Mouse (Mus musculus) limb, embryonic 11.5 days (tissue): Measurements from ENCODE around the gene Gcg. TPM values are rescaled to one million over a fixed set of nuclear protein-coding genes. Genes with fewer than 3 reads are reported as not detected.

Experiments used
- ATAC-seq: fragments of 200-750 bp; cut with Nextera tagmentation; 2 replicates; pipeline ENCODE4 v1.8.0; 2017; ENCODE audit warnings: low read depth; ENCODE audit not compliant: insufficient number of reproducible peaks, low FRiP score, low TSS enrichment
- DNase-seq: peaks from one replicate; pipeline ENCODE4 v3.0.0-alpha.2; 2015; ENCODE audit warnings: low spot score
- H3K27ac ChIP-seq: fragments of 300-500 bp; sonication (generic); replicated peaks from 2 replicates; pipeline ENCODE4 v1.5.1; 2014; ENCODE audit warnings: low read depth, mild to moderate bottlenecking, low read length
- H3K27me3 ChIP-seq: fragments of 300-500 bp; sonication (generic); 2 replicates; pipeline ENCODE4 v1.6.1; 2014; ENCODE audit warnings: mild to moderate bottlenecking, low read length, mixed read lengths; ENCODE audit not compliant: control insufficient read depth, insufficient read depth
- H3K36me3 ChIP-seq: fragments of 300-500 bp; sonication (generic); 2 replicates; pipeline ENCODE4 v1.6.1; 2014; ENCODE audit warnings: mild to moderate bottlenecking, low read length, moderate library complexity, mixed read lengths; ENCODE audit not compliant: control insufficient read depth, insufficient read depth
- H3K4me1 ChIP-seq: fragments of 300-500 bp; sonication (generic); 2 replicates; pipeline ENCODE4 v1.6.1; 2014; ENCODE audit warnings: low read length, mixed read lengths; ENCODE audit not compliant: control insufficient read depth, insufficient read depth
- H3K4me2 ChIP-seq: fragments of 300-500 bp; sonication (generic); 2 replicates; pipeline ENCODE4 v1.6.1; 2014; ENCODE audit warnings: low read depth, mild to moderate bottlenecking, moderate library complexity; ENCODE audit not compliant: severe bottlenecking
- H3K4me3 ChIP-seq: fragments of 300-500 bp; sonication (generic); 2 replicates; pipeline ENCODE4 v1.5.1; 2014; ENCODE audit warnings: low read depth, low read length
- H3K9ac ChIP-seq: fragments of 300-500 bp; sonication (generic); 2 replicates; pipeline ENCODE4 v1.6.1; 2014; ENCODE audit warnings: mild to moderate bottlenecking, low read length
- H3K9me3 ChIP-seq: fragments of 300-500 bp; sonication (generic); 2 replicates; pipeline ENCODE4 v1.6.1; 2016; ENCODE audit warnings: low read length; ENCODE audit not compliant: control insufficient read depth
- WGBS: fragments of 180-500 bp; shearing (Covaris S2); extraction: QIAGEN DNeasy Blood & Tissue Kit; methylation state at CpG from one replicate; pipeline ENCODE4 v1.1.7; 2014; 5-methylcytosine and 5-hydroxymethylcytosine counted together
- polyA plus RNA-seq: library from polyadenylated mRNA; unstranded; fragments of >200 nt; fragmentation: Nextera tagmentation; extraction: Ambion mirVana; gene quantifications from 2 replicates; pipeline ENCODE4 v1.2.1, GENCODE M21; 2014

The Gcg gene
- polyA plus RNA-seq, 1 experiment from 2014 or later, result 0.27 TPM

DNA sequence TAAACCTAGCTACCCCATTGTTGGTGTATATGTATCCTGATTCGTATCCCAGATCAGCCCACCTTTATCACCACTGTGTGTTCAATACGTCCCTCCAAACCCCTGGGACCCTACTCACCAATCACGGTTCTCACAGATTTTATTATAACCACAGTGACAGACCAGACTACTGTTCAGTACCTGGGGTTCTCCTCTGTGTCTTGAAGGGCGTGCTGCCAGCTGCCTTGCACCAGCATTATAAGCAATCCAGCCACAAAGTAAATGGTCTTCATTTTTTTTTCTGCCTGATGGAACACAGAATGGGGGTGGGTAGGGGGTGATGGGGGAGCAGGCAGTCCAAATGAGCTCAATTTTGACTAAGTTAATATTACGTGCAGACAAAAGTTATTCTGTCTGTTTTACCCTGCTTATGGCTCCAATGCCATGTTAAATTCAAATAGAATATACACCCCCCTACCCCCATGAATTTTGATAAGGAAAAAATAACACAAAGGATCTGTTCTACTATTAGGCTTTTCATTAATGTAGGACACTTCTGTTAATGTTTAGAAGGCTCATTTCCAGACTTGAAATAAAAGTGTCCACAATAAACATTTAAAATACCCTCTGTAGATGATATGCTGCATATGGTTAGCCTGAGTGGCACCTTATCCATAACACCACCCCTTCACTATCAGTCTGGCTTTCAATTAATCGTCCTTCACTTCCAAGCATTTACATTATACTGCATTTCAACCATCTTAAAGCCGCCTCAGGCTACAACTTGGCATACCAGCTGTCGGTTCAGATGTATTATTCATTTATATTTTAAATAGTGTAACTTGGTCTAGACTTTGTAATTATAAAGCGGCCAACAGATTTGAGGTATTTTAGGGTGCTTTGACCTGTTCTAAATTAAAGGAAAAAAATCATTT lies 2.9 kb downstream of the Gcg start:
- DNase-seq (no peak), ATAC-seq (no peak)
- no peak overlapping the region for H3K4me2 ChIP-seq
- H3K4me3 ChIP-seq, result no peak overlapping the region
- no peaks in the 10 kb centered on the region for H3K9me3 ChIP-seq
- 82% methylated on average over 9 of the region's 9 CpGs for WGBS
- no peaks in the 10 kb centered on the region for H3K36me3 ChIP-seq
- H3K9ac ChIP-seq, result no peak overlapping the region
- H3K4me1 ChIP-seq, result no peaks in the 10 kb centered on the region
- H3K27me3 ChIP-seq, result no peaks in the 10 kb centered on the region
- no peak overlapping the region for H3K27ac ChIP-seq

DNA sequence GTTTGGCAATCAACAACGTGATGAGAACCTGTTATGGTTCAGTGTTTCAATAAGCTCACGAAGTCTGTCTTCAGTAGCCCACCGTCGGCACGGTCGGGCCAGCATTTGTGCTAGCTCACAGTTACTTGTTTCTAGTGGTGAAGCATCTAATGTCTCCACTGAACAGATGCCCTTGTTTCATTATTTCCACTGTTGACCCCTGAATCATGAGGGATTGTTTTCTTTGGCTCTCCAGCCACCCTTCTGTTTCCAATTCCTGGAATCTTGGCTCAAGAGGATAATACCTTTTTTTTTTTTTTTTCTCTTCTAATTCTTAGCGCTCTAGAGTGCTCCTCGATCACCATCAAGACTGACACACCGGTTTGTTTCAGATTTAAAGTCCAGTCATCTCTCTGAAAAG lies 13.9 kb downstream of the Gcg start:
- H3K9me3 ChIP-seq, result no peaks in the 10 kb centered on the region
- WGBS, result 93% methylated on average over 9 of the region's 9 CpGs

DNA sequence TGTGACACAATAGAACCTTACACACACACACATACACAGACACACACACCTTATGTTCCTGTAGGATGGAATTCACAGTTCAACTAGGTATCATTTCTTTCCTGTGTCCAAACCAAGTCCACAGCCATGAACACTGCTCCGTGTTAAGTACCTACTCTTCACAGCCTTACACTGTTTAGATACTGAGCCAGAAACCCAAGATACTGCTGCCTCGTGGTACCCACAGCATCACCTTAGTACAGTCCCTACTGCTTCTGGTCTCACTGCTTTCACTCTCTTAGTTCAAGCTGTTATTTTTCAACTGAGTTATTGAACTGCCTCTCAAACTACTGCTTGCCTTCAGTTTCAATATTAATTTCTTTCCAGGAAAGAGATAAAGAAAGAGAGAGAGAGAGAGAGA lies 20.2 kb downstream of the Gcg start:
- Histone ChIP-seq H3K4me3 (no peak overlapping the region), H3K27ac (no peak overlapping the region), H3K27me3 (no peaks in the 10 kb centered on the region), H3K4me2 (no peak overlapping the region), H3K36me3 (no peaks in the 10 kb centered on the region), H3K9me3 (no peaks in the 10 kb centered on the region), H3K9ac (no peak overlapping the region), H3K4me1 (no peaks in the 10 kb centered on the region)
- 82% methylated on average over 2 of the region's 2 CpGs for WGBS
- ATAC-seq (no peak), DNase-seq (no peak)

More for the DNA sequence above, 13.9 kb downstream of the Gcg start:
- no peak overlapping the region for H3K27ac ChIP-seq
- H3K4me2 ChIP-seq, result no peak overlapping the region
- DNase-seq, result no peak
- no peak overlapping the region for H3K4me3 ChIP-seq
- no peaks in the 10 kb centered on the region for H3K36me3 ChIP-seq
- no peak for ATAC-seq
- H3K4me1 ChIP-seq, result no peaks in the 10 kb centered on the region
- no peaks in the 10 kb centered on the region for H3K27me3 ChIP-seq
- no peak overlapping the region for H3K9ac ChIP-seq

DNA sequence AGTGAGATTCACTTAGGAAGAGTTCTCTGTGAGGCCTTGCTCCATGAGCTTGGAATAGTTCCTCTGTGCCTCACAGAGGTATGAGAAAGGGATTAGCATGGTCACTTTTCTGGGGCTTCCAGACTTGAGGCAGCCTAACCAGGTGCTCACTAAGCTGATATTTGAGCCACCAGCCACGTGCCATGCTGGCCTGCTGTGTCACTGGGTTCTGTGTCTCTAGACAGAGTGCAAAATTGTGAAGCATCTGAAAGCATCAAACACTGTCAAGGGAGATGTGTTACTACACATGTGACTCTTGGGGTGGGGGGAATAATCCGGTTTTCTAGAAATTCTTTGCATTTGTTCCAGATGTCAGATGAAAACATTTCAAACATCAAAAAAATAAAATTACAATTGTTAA lies 21.3 kb downstream of the Gcg start:
- WGBS, result 81% methylated on average over 2 of the region's 2 CpGs
- H3K4me2 ChIP-seq, result no peak overlapping the region
- H3K4me3 ChIP-seq, result no peak overlapping the region
- no peak for DNase-seq
- no peak for ATAC-seq
- no peaks in the 10 kb centered on the region for H3K9me3 ChIP-seq
- no peaks in the 10 kb centered on the region for H3K27me3 ChIP-seq
- H3K27ac ChIP-seq, result no peak overlapping the region
- no peaks in the 10 kb centered on the region for H3K4me1 ChIP-seq
- H3K9ac ChIP-seq, result no peak overlapping the region
- no peaks in the 10 kb centered on the region for H3K36me3 ChIP-seq

DNA sequence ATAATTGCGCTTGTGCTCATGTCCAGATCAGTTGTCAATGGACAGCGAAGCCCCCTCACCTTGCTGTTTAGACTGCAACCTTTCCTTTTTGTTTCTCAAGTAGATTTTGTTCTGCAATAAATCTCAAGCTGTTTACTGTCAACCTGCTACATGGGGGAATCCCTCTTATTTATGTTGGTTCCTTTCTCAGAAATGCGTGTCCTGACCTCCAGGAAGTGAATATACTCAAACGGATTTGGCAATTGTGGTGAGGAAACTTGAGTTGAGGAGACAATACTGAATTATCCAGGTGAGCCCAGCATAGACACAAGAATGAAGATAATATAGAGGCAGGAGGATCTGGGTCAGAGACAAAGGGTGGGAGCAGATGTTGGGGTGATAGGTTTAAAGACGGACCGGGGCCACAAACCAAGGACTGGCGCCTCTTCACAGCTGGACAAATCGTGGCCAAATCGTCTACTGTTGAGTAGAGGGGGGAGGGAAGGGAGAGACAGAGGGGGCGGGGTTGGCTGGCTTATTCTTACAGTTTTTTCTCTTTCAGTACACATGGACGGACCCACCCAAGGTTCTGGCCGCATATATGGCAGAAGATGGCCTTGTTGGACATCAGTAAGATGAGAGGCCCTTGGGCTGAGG lies 22.5 kb downstream of the Gcg start:
- H3K9me3 ChIP-seq, result no peaks in the 10 kb centered on the region
- no peaks in the 10 kb centered on the region for H3K4me1 ChIP-seq
- H3K4me3 ChIP-seq, result no peak overlapping the region
- WGBS, result 82% methylated on average over 12 of the region's 12 CpGs
- DNase-seq (no peak), ATAC-seq (no peak)
- no peak overlapping the region for H3K27ac ChIP-seq
- no peaks in the 10 kb centered on the region for H3K27me3 ChIP-seq
- no peaks in the 10 kb centered on the region for H3K36me3 ChIP-seq
- H3K4me2 ChIP-seq, result no peak overlapping the region
- H3K9ac ChIP-seq, result no peak overlapping the region

DNA sequence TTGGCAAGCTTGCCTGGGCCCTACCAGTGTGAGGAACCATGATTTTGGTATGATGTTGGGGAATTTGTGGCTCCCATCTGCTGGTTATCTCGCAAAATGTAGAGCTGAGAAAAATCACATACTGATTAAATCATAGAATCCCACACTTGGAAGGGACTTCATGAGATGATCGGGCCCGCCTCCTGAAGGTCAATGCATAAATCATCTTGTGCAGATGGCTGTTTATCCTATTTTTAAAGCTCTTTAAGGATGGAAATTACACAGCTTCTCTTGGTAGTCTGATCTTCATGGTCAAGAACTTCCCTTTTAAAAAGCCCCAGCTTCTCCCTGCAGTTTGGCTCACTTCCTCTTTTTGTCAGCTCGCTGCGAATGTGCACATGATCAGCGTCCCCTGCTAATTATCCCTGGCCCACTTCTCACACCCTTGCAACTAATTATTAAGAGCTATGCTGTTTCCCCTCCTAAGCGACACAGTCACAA lies 23.2 kb downstream of the Gcg start:
- no peak for ATAC-seq
- no peak overlapping the region for H3K4me3 ChIP-seq
- H3K4me1 ChIP-seq, result no peaks in the 10 kb centered on the region
- no peaks in the 10 kb centered on the region for H3K9me3 ChIP-seq
- H3K36me3 ChIP-seq, result no peaks in the 10 kb centered on the region
- 69% methylated on average over 7 of the region's 7 CpGs for WGBS
- no peak overlapping the region for H3K27ac ChIP-seq
- H3K9ac ChIP-seq, result no peak overlapping the region
- H3K4me2 ChIP-seq, result no peak overlapping the region
- no peak for DNase-seq
- no peaks in the 10 kb centered on the region for H3K27me3 ChIP-seq

DNA sequence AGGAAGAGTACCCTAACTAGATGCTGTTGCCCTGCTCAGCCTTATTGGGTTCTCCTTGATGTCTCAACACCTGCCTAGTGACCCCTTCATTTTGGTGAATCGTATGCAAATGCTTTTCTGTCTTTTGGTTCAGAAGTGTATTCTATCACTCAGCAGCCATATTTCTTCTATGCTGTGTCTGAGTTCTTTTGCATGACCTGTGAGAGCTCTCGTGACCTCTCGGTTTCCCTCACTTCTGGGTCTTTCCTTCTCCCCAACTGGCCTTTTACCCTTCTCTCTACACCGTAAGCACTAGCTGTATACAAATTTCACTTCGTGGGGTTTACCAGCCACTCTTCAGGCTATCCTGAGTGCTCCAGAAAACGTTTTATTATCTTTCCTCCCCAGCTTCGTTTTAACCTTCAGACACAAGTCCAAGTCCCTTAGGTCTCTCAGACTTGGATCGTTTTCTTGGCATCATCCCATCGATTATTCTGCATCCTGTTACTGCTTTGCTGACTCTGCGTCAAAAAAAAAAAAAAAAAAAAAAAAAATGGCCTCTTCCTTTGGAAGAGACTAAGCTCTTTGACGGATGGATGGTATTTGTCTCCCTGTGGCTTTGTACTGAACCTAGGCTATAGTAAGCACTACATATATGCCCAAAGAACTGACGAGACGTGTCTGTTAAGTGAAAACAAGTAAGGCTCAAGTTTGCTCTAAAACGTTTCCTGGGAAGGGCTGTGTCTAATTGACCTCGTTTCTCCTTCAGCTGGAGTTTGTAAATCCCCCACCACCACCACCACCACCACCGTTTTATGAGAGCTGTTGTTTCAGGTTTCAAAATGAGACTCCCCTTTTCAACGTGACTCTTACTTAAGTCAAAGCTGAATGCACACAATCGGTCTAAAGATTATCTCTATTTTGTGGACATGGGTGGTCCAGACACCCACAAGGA lies 23.9 kb downstream of the Gcg start:
- Histone ChIP-seq H3K9me3 (no peaks in the 10 kb centered on the region), H3K36me3 (no peaks in the 10 kb centered on the region), H3K4me1 (no peaks in the 10 kb centered on the region), H3K27me3 (no peaks in the 10 kb centered on the region), H3K4me3 (no peak overlapping the region), H3K4me2 (no peak overlapping the region), H3K9ac (no peak overlapping the region), H3K27ac (no peak overlapping the region)
- WGBS, result 55% methylated on average over 18 of the region's 18 CpGs
- DNase-seq (no peak), ATAC-seq (no peak)

DNA sequence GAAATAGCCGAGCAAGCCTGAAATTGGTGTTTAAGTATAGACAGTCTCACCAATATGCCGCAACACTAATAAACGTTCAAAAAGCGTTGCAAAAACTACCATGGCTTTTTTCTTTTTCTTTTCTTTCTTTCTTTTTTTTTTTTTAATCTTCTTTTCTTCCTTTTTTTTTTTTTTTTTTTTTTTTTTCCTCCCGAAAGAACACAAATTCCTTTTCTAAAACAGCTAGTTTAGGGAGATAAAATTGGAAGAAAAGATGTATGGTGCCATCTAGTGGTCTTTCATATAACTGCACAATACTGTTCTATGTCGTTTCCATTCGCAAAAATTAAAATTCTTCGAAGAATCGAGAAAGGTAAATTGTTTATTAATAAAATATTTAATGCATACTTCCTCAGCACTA lies 25.4 kb downstream of the Gcg start:
- H3K4me1 ChIP-seq, result no peaks in the 10 kb centered on the region
- DNase-seq (no peak), ATAC-seq (no peak)
- no peaks in the 10 kb centered on the region for H3K27me3 ChIP-seq
- no peaks in the 10 kb centered on the region for H3K9me3 ChIP-seq
- 47% methylated on average over 9 of the region's 9 CpGs for WGBS
- no peak overlapping the region for H3K4me2 ChIP-seq
- H3K9ac ChIP-seq, result no peak overlapping the region
- H3K4me3 ChIP-seq, result no peak overlapping the region
- H3K36me3 ChIP-seq, result no peaks in the 10 kb centered on the region
- no peak overlapping the region for H3K27ac ChIP-seq
